Comparison of ENCODE assay signal across 20 mouse cellular contexts in genomic region chr15:90609836-90610415, GRCm38 (mm10).
DNase-seq lines count a peak whose midpoint lies in the region; ATAC-seq lines count a peak whose summit lies in the region.
"Had no signal": no experiment of that assay in that cellular context is flagged by ENCODE, and none has a peak within 500 bp of the region (broad histone marks: within the 10 kb centered on the region; RNA-seq: fewer than 3 reads in every experiment).

No protein-coding gene starts in this region.

- 39% methylated on average over 4 of the region's 4 CpGs for WGBS in forebrain, embryonic 14.5 days
- WGBS in forebrain, embryonic 12.5 days = 59% methylated on average over 4 of the region's 4 CpGs
- 48% methylated on average over 4 of the region's 4 CpGs for WGBS in hindbrain, embryonic 16.5 days

- H3K27ac ChIP-seq in forebrain, embryonic 14.5 days (ENCODE audit: low read depth, low read length) = no peak overlapping the region
- no peak overlapping the region for H3K27ac ChIP-seq in forebrain, embryonic 12.5 days
- H3K27ac ChIP-seq in hindbrain, embryonic 16.5 days (ENCODE audit: low read depth, low read length) = no peak overlapping the region
- H3K27ac ChIP-seq: forebrain, embryonic 15.5 days; hindbrain, embryonic 13.5 days; liver, embryonic 13.5 days; macrophage; stomach, postnatal 0 days had no signal

- H3K36me3 ChIP-seq in forebrain, embryonic 14.5 days (ENCODE audit: control insufficient read depth, insufficient read depth, low read length) = no peaks in the 10 kb centered on the region
- no peaks in the 10 kb centered on the region for H3K36me3 ChIP-seq in forebrain, embryonic 12.5 days (replicated peaks)
- no peaks in the 10 kb centered on the region for H3K36me3 ChIP-seq in hindbrain, embryonic 16.5 days (ENCODE audit: control insufficient read depth, insufficient read depth, low read length)
- H3K36me3 ChIP-seq: embryonic facial prominence, embryonic 15.5 days; forebrain, embryonic 15.5 days; hindbrain, embryonic 13.5 days; liver, embryonic 13.5 days had no signal

- H3K4me2 ChIP-seq in forebrain, embryonic 14.5 days (ENCODE audit: low read length) = no peak overlapping the region
- H3K4me2 ChIP-seq in forebrain, embryonic 12.5 days = no peak overlapping the region
- no peak overlapping the region for H3K4me2 ChIP-seq in hindbrain, embryonic 16.5 days (ENCODE audit: low read length)
- H3K4me2 ChIP-seq: embryonic facial prominence, embryonic 15.5 days; forebrain, embryonic 15.5 days; hindbrain, embryonic 13.5 days; liver, embryonic 13.5 days; midbrain, embryonic 11.5 days had no signal

- H3K4me3 ChIP-seq in forebrain, embryonic 14.5 days (ENCODE audit: low read depth, low read length) = no peak overlapping the region
- H3K4me3 ChIP-seq in forebrain, embryonic 12.5 days (replicated peaks) = no peak overlapping the region
- no peak overlapping the region for H3K4me3 ChIP-seq in hindbrain, embryonic 16.5 days (ENCODE audit: low read length)
- H3K4me3 ChIP-seq: embryonic facial prominence, embryonic 15.5 days; forebrain, embryonic 15.5 days; hindbrain, embryonic 13.5 days; liver, embryonic 13.5 days had no signal

- H3K9ac ChIP-seq in forebrain, embryonic 14.5 days (ENCODE audit: low read length) = no peak overlapping the region
- no peak overlapping the region for H3K9ac ChIP-seq in forebrain, embryonic 12.5 days
- H3K9ac ChIP-seq in hindbrain, embryonic 16.5 days (ENCODE audit: low read depth, low read length) = no peak overlapping the region
- H3K9ac ChIP-seq: embryonic facial prominence, embryonic 15.5 days; forebrain, embryonic 15.5 days; hindbrain, embryonic 13.5 days; liver, embryonic 13.5 days had no signal

- H3K9me3 ChIP-seq in forebrain, embryonic 14.5 days (replicated peaks; ENCODE audit: control insufficient read depth, low read length) = no peaks in the 10 kb centered on the region
- H3K9me3 ChIP-seq in forebrain, embryonic 12.5 days = no peaks in the 10 kb centered on the region
- H3K9me3 ChIP-seq in hindbrain, embryonic 16.5 days (ENCODE audit: control insufficient read depth, low read length) = no peaks in the 10 kb centered on the region
- H3K9me3 ChIP-seq: embryonic facial prominence, embryonic 15.5 days; forebrain, embryonic 15.5 days; hindbrain, embryonic 13.5 days; liver, embryonic 13.5 days had no signal

- no peaks in the 10 kb centered on the region for H3K4me1 ChIP-seq in forebrain, embryonic 14.5 days (ENCODE audit: control insufficient read depth, insufficient read depth, low read length)
- no peaks in the 10 kb centered on the region for H3K4me1 ChIP-seq in forebrain, embryonic 12.5 days
- H3K4me1 ChIP-seq in hindbrain, embryonic 16.5 days (ENCODE audit: control insufficient read depth, insufficient read depth, low read depth, low read length) = no peaks in the 10 kb centered on the region
- H3K4me1 ChIP-seq: forebrain, embryonic 15.5 days; hindbrain, embryonic 13.5 days; liver, embryonic 13.5 days had no signal

- no peaks in the 10 kb centered on the region for H3K27me3 ChIP-seq in forebrain, embryonic 14.5 days (replicated peaks; ENCODE audit: control insufficient read depth, insufficient read depth, low read length)
- H3K27me3 ChIP-seq in forebrain, embryonic 12.5 days = no peaks in the 10 kb centered on the region
- H3K27me3 ChIP-seq in hindbrain, embryonic 16.5 days (replicated peaks; ENCODE audit: control insufficient read depth, insufficient read depth, low read length) = no peaks in the 10 kb centered on the region
- H3K27me3 ChIP-seq: embryonic facial prominence, embryonic 15.5 days; forebrain, embryonic 15.5 days; hindbrain, embryonic 13.5 days; liver, embryonic 13.5 days had no signal

- ATAC-seq in forebrain, embryonic 14.5 days = no peak
- ATAC-seq in forebrain, embryonic 12.5 days (ENCODE audit: low FRiP score) = no peak
- ATAC-seq in hindbrain, embryonic 16.5 days = no peak
- ATAC-seq: forebrain, embryonic 15.5 days; intestine, embryonic 16.5 days had no signal

- peak; percentile 35 for DNase-seq in forebrain, embryonic 14.5 days (ENCODE audit: low spot score)
- DNase-seq in kidney, postnatal 36 days = peak; percentile 5 to 7
- DNase-seq in kidney, adult 18-20 months = no peak
- peak; percentile 55 for DNase-seq in Muller cell, postnatal 12 days (ENCODE audit: inconsistent ontology term)
- DNase-seq in forelimb bud, embryonic 11.5 days (ENCODE audit: low read depth, low spot score) = peak; percentile 27
- no peak for DNase-seq in MN1 (ENCODE audit: low spot score)
- DNase-seq: cerebellum, adult 9-10 months; heart, adult 11 months; layer of hippocampus, postnatal 36 days; liver, embryonic 13.5 days; right cerebral cortex, postnatal 14 days had no signal

Comparison
In these comparisons a context has a peak if more than half of its experiments do, and no peak if none do; other contexts are left out.
1. DNase-seq: peak in forebrain, embryonic 14.5 days (single experiment), kidney, postnatal 36 days (2 of 2), Muller cell, postnatal 12 days (single experiment) and forelimb bud, embryonic 11.5 days (single experiment); none in kidney, adult 18-20 months (single experiment) and MN1 (single experiment).